Mouse (Mus musculus) ES-E14 (cell line): ENCODE results near the gene Ppp3ca. TPM values are rescaled to one million over a fixed set of nuclear protein-coding genes. Genes with fewer than 3 reads are reported as not detected.

Experiments used
- DNase-seq: peaks from one replicate; pipeline ENCODE4 v3.0.0-alpha.2; 2013; ENCODE audit warnings: low read depth, low spot score
- H3K27ac ChIP-seq: 2 replicates; pipeline ENCODE4 v1.5.1; 2012; ENCODE audit warnings: low read depth, mild to moderate bottlenecking, low read length, moderate library complexity, mixed read lengths; ENCODE audit not compliant: poor library complexity, insufficient read depth, severe bottlenecking
- H3K36me3 ChIP-seq: 2 replicates; pipeline ENCODE4 v1.6.1; 2012; ENCODE audit warnings: mild to moderate bottlenecking, low read length, moderate library complexity, mixed read lengths; ENCODE audit not compliant: control insufficient read depth, poor library complexity, insufficient read depth, severe bottlenecking
- H3K4me1 ChIP-seq, 2 experiments: fragments of 150-350 bp in 1 of 2; sonication (generic) in 1 of 2; 2 replicates each; pipeline ENCODE4 v1.6.1; 2012; ENCODE audit warnings: low read length in 2 of 2, mild to moderate bottlenecking in 1 of 2, mixed read lengths in 1 of 2; ENCODE audit not compliant: control insufficient read depth in 2 of 2, insufficient read depth in 2 of 2, poor library complexity in 1 of 2
- H3K4me3 ChIP-seq, 2 experiments: fragments of 150-350 bp in 1 of 2; sonication (generic) in 1 of 2; 2 replicates each; pipeline ENCODE4 v1.5.1; 2012; ENCODE audit warnings: low read length in 2 of 2, low read depth in 1 of 2, mild to moderate bottlenecking in 1 of 2, mixed read lengths in 1 of 2; ENCODE audit not compliant: insufficient read depth in 1 of 2, poor library complexity in 1 of 2, severe bottlenecking in 1 of 2
- H3K9ac ChIP-seq: 2 replicates; pipeline ENCODE4 v1.6.1; 2012; ENCODE audit warnings: low read depth, mild to moderate bottlenecking, low read length, mixed read lengths; ENCODE audit not compliant: poor library complexity, insufficient read depth, severe bottlenecking
- H3K9me3 ChIP-seq: fragments of 150-350 bp; sonication (generic); 2 replicates; pipeline ENCODE4 v1.6.1; 2012; ENCODE audit warnings: low read depth, mild to moderate bottlenecking, low read length; ENCODE audit not compliant: control insufficient read depth, insufficient read depth
- CHD2 ChIP-seq: IDR thresholded peaks from 2 replicates; pipeline ENCODE4 v1.6.1; 2014; ENCODE audit warnings: mild to moderate bottlenecking, low read depth, low read length, inconsistent platforms
- HCFC1 ChIP-seq: IDR thresholded peaks from 2 replicates; pipeline ENCODE4 v1.6.1; 2012; ENCODE audit warnings: low read length, inconsistent platforms, borderline replicate concordance; ENCODE audit not compliant: insufficient read depth
- MAFK ChIP-seq: IDR thresholded peaks from 2 replicates; pipeline ENCODE4 v1.6.1; 2014; ENCODE audit warnings: mild to moderate bottlenecking, low read depth, low read length, inconsistent platforms; ENCODE audit not compliant: insufficient read depth
- ZC3H11A ChIP-seq: IDR thresholded peaks from 2 replicates; pipeline ENCODE4 v1.6.1; 2012; ENCODE audit warnings: low read depth, mild to moderate bottlenecking, inconsistent platforms, low read length, borderline replicate concordance
- ZNF384 ChIP-seq: IDR thresholded peaks from 2 replicates; pipeline ENCODE4 v1.6.1; 2012; ENCODE audit warnings: low read depth, low read length, inconsistent platforms
- in situ Hi-C, 2 experiments: fragments of 600-800 bp; cut with MboI; formaldehyde crosslinking; loops; one replicate each; pipeline ENCODE4 v1.15.1; 2025; ENCODE audit warnings: low sequenced_read_pairs in 2 of 2, inconsistent platforms in 1 of 2; ENCODE audit not compliant: unreplicated experiment in 2 of 2
- total RNA-seq: library from RNA; depleted of rRNA; stranded (reverse); fragments of 300-350 nt; gene quantifications from 2 replicates; pipeline ENCODE4 v1.2.3, GENCODE M21; 2012

The Ppp3ca gene
- total RNA-seq, 1 experiment = 25.6 TPM

- no peak overlapping the region for H3K4me3 ChIP-seq
- peaks cover 0 to 2% of the 10 kb centered on the region in 2 experiments; a peak in 1 of 4 replicates for H3K4me1 ChIP-seq
- no peaks in the 10 kb centered on the region for H3K36me3 ChIP-seq
- no peaks in the 10 kb centered on the region for H3K9me3 ChIP-seq
- no peak for TF ChIP-seq ZC3H11A
- DNase-seq = no peak
- H3K27ac ChIP-seq = no peak overlapping the region
- in situ Hi-C loops = no loop called here
- H3K9ac ChIP-seq = no peak overlapping the region
These were observed 95.6 kb downstream of the Ppp3ca start for GRCm38 (mm10) chr3:136765569-136765968.

- in situ Hi-C loops = no loop called here
- Histone ChIP-seq H3K4me3 (no peak overlapping the region), H3K9me3 (no peaks in the 10 kb centered on the region), H3K9ac (no peak overlapping the region), H3K4me1 (peaks cover 0 to 2% of the 10 kb centered on the region in 2 experiments; a peak in 1 of 4 replicates), H3K27ac (no peak overlapping the region), H3K36me3 (no peaks in the 10 kb centered on the region)
- DNase-seq = no peak
- no peak for TF ChIP-seq ZNF384
- no peak for TF ChIP-seq CHD2
- TF ChIP-seq ZC3H11A = no peak
These were observed 99.0 kb downstream of the Ppp3ca start for GRCm38 (mm10) chr3:136768775-136769485.

- H3K9ac ChIP-seq = no peak overlapping the region
- in situ Hi-C loops = no loop called here
- DNase-seq = no peak
- H3K27ac ChIP-seq = no peak overlapping the region
- H3K9me3 ChIP-seq = no peaks in the 10 kb centered on the region
- H3K4me1 ChIP-seq = peaks cover 0 to 2% of the 10 kb centered on the region in 2 experiments; a peak in 1 of 4 replicates
- H3K36me3 ChIP-seq = no peaks in the 10 kb centered on the region
- no peak overlapping the region for H3K4me3 ChIP-seq
- TF ChIP-seq ZC3H11A (no peak), ZNF384 (no peak), HCFC1 (no peak), MAFK (no peak), CHD2 (no peak)
These were observed 99.6 kb downstream of the Ppp3ca start for GRCm38 (mm10) chr3:136769486-136769882.

- Histone ChIP-seq H3K4me1 (peaks cover 0 to 2% of the 10 kb centered on the region in 2 experiments; a peak in 1 of 4 replicates), H3K9ac (no peak overlapping the region), H3K27ac (no peak overlapping the region), H3K9me3 (no peaks in the 10 kb centered on the region), H3K4me3 (no peak overlapping the region), H3K36me3 (no peaks in the 10 kb centered on the region)
- no peak for DNase-seq
- TF ChIP-seq MAFK (no peak), HCFC1 (no peak), ZC3H11A (no peak), ZNF384 (no peak), CHD2 (no peak)
- in situ Hi-C loops = no loop called here
These were observed 101.8 kb downstream of the Ppp3ca start for GRCm38 (mm10) chr3:136771700-136772099.

GRCm38 (mm10) chr3:136773217-136773616 is 103.3 kb downstream of the Ppp3ca start:
- H3K4me1 ChIP-seq = peaks cover 0 to 2% of the 10 kb centered on the region in 2 experiments; a peak in 1 of 4 replicates
- in situ Hi-C loops = no loop called here
- no peak for DNase-seq
- H3K9ac ChIP-seq = no peak overlapping the region
- no peak overlapping the region for H3K4me3 ChIP-seq
- TF ChIP-seq ZNF384 (no peak), MAFK (no peak), ZC3H11A (no peak), HCFC1 (no peak), CHD2 (no peak)
- no peak overlapping the region for H3K27ac ChIP-seq
- H3K9me3 ChIP-seq = no peaks in the 10 kb centered on the region
- no peaks in the 10 kb centered on the region for H3K36me3 ChIP-seq
